Mouse (Mus musculus) B cell, adult 2 months (primary cell): ENCODE data around the gene Aacs.

Source experiments
- DNase-seq, 2 experiments: peaks; one replicate each; pipeline ENCODE4 v3.0.0; 2022

The Aacs gene

GRCm38 (mm10) chr5:125495655-125496054 is 20.0 kb downstream of the Aacs start:
- DNase-seq = no peak

- peak; percentile 56 to 58 for DNase-seq
These were observed 22.4 kb downstream of the Aacs start for GRCm38 (mm10) chr5:125497821-125498600.

- no peak for DNase-seq
These were observed 25.9 kb downstream of the Aacs start for GRCm38 (mm10) chr5:125501505-125501904.

- no peak for DNase-seq
These were observed 26.6 kb downstream of the Aacs start for GRCm38 (mm10) chr5:125502186-125502585.

- no peak for DNase-seq
These were observed 28.0 kb downstream of the Aacs start for GRCm38 (mm10) chr5:125503628-125504027.

- DNase-seq = no peak
These were observed 29.1 kb downstream of the Aacs start for GRCm38 (mm10) chr5:125504692-125505091.

GRCm38 (mm10) chr5:125505968-125506367 is 30.4 kb downstream of the Aacs start:
- DNase-seq = no peak

- DNase-seq = peak; percentile 33 to 40
These were observed 32.0 kb downstream of the Aacs start for GRCm38 (mm10) chr5:125507582-125507981.

GRCm38 (mm10) chr5:125508006-125508405 is 32.4 kb downstream of the Aacs start:
- DNase-seq = no peak

GRCm38 (mm10) chr5:125509541-125509940 is 33.9 kb downstream of the Aacs start:
- DNase-seq = peak; percentile 80 to 81

- DNase-seq = no peak
These were observed 39.4 kb downstream of the Aacs start for GRCm38 (mm10) chr5:125515006-125515405.

- DNase-seq = peak; percentile 40 to 41
These were observed 43.0 kb downstream of the Aacs start for GRCm38 (mm10) chr5:125518640-125519039.

- DNase-seq = peak; percentile 54 to 62
These were observed 45.4 kb downstream of the Aacs start for GRCm38 (mm10) chr5:125520930-125521590.

- DNase-seq = no peak
These were observed 47.7 kb downstream of the Aacs start for GRCm38 (mm10) chr5:125523361-125523760.

- peak; percentile 36 to 39 for DNase-seq
These were observed 49.9 kb downstream of the Aacs start for GRCm38 (mm10) chr5:125525516-125525915.

GRCm38 (mm10) chr5:125526464-125526863 is 50.9 kb downstream of the Aacs start:
- peak; percentile 74 for DNase-seq

GRCm38 (mm10) chr5:125529109-125529508 is 53.5 kb downstream of the Aacs start:
- DNase-seq = peak; percentile 72 to 77

- no peak for DNase-seq
These were observed 56.0 kb downstream of the Aacs start, which contains the start of gene Tmem132b for GRCm38 (mm10) chr5:125531634-125532033. Tmem132b (plus strand) TSS chr5:125531774.

GRCm38 (mm10) chr5:125532191-125532544 is 56.6 kb downstream of the Aacs start:
- no peak for DNase-seq

GRCm38 (mm10) chr5:125532545-125533224 is 57.1 kb downstream of the Aacs start:
- no peak for DNase-seq

- DNase-seq = no peak
These were observed 57.7 kb downstream of the Aacs start for GRCm38 (mm10) chr5:125533225-125533900.

- DNase-seq = no peak
These were observed 58.6 kb downstream of the Aacs start for GRCm38 (mm10) chr5:125534168-125534610.
